Mouse (Mus musculus) forebrain, embryonic 14.5 days (tissue): ENCODE measurements around the gene Garnl3. TPM values are rescaled to one million over a fixed set of nuclear protein-coding genes. Genes with fewer than 3 reads are reported as not detected.

Source experiments
- ATAC-seq: fragments of 200-750 bp; cut with Nextera tagmentation; 2 replicates; pipeline ENCODE4 v1.8.0; 2017; ENCODE audit warnings: mild to moderate bottlenecking, moderate library complexity
- DNase-seq: peaks from one replicate; pipeline ENCODE4 v3.0.0-alpha.2; 2015; ENCODE audit warnings: low spot score
- H3K27ac ChIP-seq: fragments of 300-500 bp; sonication (generic); 2 replicates; pipeline ENCODE4 v1.5.1; 2014; ENCODE audit warnings: low read depth, mild to moderate bottlenecking, control low read depth, low read length, moderate library complexity
- H3K27me3 ChIP-seq: fragments of 300-500 bp; sonication (generic); replicated peaks from 2 replicates; pipeline ENCODE4 v1.6.1; 2014; ENCODE audit warnings: low read length, control low read depth, mixed read lengths; ENCODE audit not compliant: control insufficient read depth, insufficient read depth
- H3K36me3 ChIP-seq: fragments of 300-500 bp; sonication (generic); 2 replicates; pipeline ENCODE4 v1.6.1; 2014; ENCODE audit warnings: low read length, control low read depth; ENCODE audit not compliant: control insufficient read depth, insufficient read depth
- H3K4me1 ChIP-seq: fragments of 300-500 bp; sonication (generic); 2 replicates; pipeline ENCODE4 v1.6.1; 2014; ENCODE audit warnings: antibody characterized with exemption, low read length, control low read depth; ENCODE audit not compliant: control insufficient read depth, insufficient read depth
- H3K4me2 ChIP-seq: fragments of 300-500 bp; sonication (generic); 2 replicates; pipeline ENCODE4 v1.6.1; 2014; ENCODE audit warnings: mild to moderate bottlenecking, control low read depth, low read length
- H3K4me3 ChIP-seq: fragments of 300-500 bp; sonication (generic); 2 replicates; pipeline ENCODE4 v1.5.1; 2014; ENCODE audit warnings: low read depth, low read length, control low read depth
- H3K9ac ChIP-seq: fragments of 300-500 bp; sonication (generic); 2 replicates; pipeline ENCODE4 v1.6.1; 2014; ENCODE audit warnings: mild to moderate bottlenecking, low read length, control low read depth, moderate library complexity
- H3K9me3 ChIP-seq: fragments of 300-500 bp; sonication (generic); replicated peaks from 2 replicates; pipeline ENCODE4 v1.6.1; 2016; ENCODE audit warnings: low read length, control low read depth, mixed read lengths; ENCODE audit not compliant: control insufficient read depth
- WGBS: fragments of 180-500 bp; shearing (Covaris S2); extraction: QIAGEN DNeasy Blood & Tissue Kit; methylation state at CpG from one replicate; pipeline ENCODE4 v1.1.7; 2014; 5-methylcytosine and 5-hydroxymethylcytosine counted together
- polyA plus RNA-seq: library from polyadenylated mRNA; unstranded; fragments of >200 nt; fragmentation: Nextera tagmentation; extraction: Ambion mirVana; gene quantifications from 2 replicates; pipeline ENCODE4 v1.2.1, GENCODE M21; 2014

Gene Garnl3
- polyA plus RNA-seq, 1 experiment from 2014 or later, result 21.3 TPM

DNA sequence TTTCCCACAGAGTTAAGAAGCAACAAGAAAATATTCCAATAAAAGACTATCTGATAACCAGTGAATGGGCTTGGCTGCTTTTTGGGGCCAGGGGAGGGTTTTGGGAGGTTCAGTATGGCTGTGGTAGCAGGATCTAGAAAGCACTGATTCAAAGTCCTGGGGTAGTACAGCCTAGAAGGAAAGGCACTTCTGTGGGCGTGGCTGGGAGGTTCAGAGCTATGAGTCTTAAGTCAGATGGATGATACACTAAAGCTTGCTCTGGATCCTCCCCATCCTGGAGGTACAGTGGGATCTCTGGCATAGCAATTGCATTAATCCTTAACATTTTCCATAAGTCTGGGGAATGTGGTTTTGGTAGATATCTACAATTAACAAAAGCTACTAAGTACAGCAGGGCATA, 167.5 kb downstream of the Garnl3 start:
- ATAC-seq, result no peak
- no peak overlapping the region for H3K4me2 ChIP-seq
- no peak for DNase-seq

DNA sequence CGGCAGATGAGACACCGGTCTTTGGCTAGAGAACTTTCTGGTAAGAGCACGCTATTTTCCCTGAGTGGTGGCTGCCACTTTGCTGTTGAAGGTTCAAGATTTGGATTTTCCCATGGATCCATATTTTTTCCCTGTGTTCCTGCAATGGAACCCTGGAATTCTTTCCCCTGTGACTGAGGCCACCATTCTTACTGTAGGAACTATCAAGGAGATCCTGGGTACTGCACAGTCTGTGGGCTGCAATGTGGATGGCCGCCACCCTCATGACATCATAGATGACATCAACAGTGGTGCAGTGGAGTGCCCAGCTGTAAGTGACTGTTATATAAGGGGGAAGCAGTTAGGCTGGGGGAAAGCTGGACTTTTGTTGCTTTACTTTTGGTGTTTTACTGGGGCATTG, 167.9 kb downstream of the Garnl3 start:
- peaks cover 30% of the 10 kb centered on the region for H3K36me3 ChIP-seq
- H3K27me3 ChIP-seq, result no peaks in the 10 kb centered on the region
- 74% methylated on average over 4 of the region's 4 CpGs for WGBS
- DNase-seq, result no peak
- ATAC-seq, result no peak
- peak overlapping the region; percentile 92; the same call in 1 of the 2 replicates for H3K4me2 ChIP-seq
- peaks cover 20% of the 10 kb centered on the region for H3K4me1 ChIP-seq
- peak overlapping the region; percentile 93; the same call in 1 of the 2 replicates for H3K9ac ChIP-seq
- no peak overlapping the region for H3K27ac ChIP-seq
- no peaks in the 10 kb centered on the region for H3K9me3 ChIP-seq
- no peak overlapping the region for H3K4me3 ChIP-seq

More for the DNA sequence above, 167.5 kb downstream of the Garnl3 start:
- H3K9me3 ChIP-seq, result no peaks in the 10 kb centered on the region
- no peak overlapping the region for H3K27ac ChIP-seq
- peaks cover 30% of the 10 kb centered on the region for H3K36me3 ChIP-seq
- no peaks in the 10 kb centered on the region for H3K27me3 ChIP-seq
- H3K4me1 ChIP-seq, result peaks cover 20% of the 10 kb centered on the region
- WGBS, result 65% methylated on average over 1 of the region's 1 CpGs
- H3K9ac ChIP-seq, result no peak overlapping the region; the same call in 1 of the 2 replicates
- H3K4me3 ChIP-seq, result no peak overlapping the region

DNA sequence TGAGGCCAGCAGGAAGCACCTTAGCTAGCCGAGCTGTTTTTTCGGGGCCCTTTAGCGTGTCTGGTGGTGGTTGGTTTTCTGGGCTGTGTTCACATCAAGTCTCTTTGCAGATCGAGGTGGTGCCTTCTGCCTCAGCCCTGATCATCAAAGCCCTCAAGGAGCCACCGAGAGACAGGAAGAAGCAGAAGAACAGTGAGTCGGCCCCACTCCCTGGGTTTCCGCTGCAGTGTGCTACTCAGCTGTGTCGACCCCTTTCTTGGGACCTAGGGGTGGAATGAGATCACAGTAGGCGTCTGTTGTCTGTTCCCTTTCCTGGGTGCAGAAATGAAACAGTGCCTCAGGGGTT, 168.6 kb downstream of the Garnl3 start:
- no peak overlapping the region for H3K27ac ChIP-seq
- no peaks in the 10 kb centered on the region for H3K27me3 ChIP-seq
- peak overlapping the region; percentile 93 for H3K9ac ChIP-seq
- H3K4me3 ChIP-seq, result peak overlapping the region; percentile 75
- no peak for DNase-seq
- H3K9me3 ChIP-seq, result no peaks in the 10 kb centered on the region
- ATAC-seq, result no peak
- peaks cover 34% of the 10 kb centered on the region for H3K36me3 ChIP-seq
- H3K4me1 ChIP-seq, result peaks cover 20% of the 10 kb centered on the region
- WGBS, result 6% methylated on average over 9 of the region's 9 CpGs
- peak overlapping the region; percentile 92 for H3K4me2 ChIP-seq

DNA sequence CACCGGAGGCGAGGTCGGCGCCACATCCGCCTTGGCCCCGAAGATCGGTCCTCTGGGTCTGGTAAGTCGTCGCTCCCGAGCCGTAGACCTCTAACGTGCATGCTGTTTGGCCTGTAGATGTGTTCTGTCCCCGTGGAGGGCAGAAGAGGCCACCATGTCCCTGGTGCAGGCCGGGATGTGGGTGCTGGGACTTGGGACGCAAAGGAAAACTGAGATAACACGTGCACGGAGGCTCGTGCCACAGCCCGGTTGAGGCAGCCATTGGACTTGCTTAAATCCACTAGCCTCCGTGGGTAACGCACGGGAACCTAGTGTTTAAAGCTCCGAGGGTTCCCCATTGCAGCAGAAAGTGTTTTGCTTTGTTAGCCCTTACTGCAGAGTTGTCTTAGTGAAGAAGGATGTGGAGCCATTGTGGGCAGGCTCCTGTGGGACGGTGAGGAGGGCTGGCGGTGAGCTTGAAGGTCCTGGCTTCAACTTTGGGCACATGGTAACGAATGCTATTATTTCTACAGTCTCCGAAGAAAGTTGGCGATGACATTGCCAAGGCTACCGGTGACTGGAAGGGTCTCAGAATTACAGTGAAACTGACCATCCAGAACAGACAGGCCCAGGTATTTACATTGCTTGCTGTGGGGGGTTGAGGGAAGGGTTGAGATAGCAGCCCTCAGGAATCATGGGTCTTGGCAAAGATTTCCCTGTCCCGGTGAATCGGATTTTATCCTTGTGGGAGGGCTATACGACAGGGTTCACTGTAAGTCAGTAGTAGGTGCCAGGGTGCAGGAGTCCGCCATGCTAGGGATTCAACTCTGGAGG, 169.2 kb downstream of the Garnl3 start:
- DNase-seq (peak; percentile 20), ATAC-seq (no peak)
- H3K4me3 ChIP-seq, result peak overlapping the region; percentile 75
- H3K27me3 ChIP-seq, result no peaks in the 10 kb centered on the region
- no peaks in the 10 kb centered on the region for H3K9me3 ChIP-seq
- H3K4me2 ChIP-seq, result peak overlapping the region; percentile 92
- H3K9ac ChIP-seq, result peak overlapping the region; percentile 93
- peaks cover 36% of the 10 kb centered on the region for H3K36me3 ChIP-seq
- 1% methylated on average over 33 of the region's 33 CpGs for WGBS
- peaks cover 16% of the 10 kb centered on the region for H3K4me1 ChIP-seq
- H3K27ac ChIP-seq, result peak overlapping the region; percentile 74

DNA sequence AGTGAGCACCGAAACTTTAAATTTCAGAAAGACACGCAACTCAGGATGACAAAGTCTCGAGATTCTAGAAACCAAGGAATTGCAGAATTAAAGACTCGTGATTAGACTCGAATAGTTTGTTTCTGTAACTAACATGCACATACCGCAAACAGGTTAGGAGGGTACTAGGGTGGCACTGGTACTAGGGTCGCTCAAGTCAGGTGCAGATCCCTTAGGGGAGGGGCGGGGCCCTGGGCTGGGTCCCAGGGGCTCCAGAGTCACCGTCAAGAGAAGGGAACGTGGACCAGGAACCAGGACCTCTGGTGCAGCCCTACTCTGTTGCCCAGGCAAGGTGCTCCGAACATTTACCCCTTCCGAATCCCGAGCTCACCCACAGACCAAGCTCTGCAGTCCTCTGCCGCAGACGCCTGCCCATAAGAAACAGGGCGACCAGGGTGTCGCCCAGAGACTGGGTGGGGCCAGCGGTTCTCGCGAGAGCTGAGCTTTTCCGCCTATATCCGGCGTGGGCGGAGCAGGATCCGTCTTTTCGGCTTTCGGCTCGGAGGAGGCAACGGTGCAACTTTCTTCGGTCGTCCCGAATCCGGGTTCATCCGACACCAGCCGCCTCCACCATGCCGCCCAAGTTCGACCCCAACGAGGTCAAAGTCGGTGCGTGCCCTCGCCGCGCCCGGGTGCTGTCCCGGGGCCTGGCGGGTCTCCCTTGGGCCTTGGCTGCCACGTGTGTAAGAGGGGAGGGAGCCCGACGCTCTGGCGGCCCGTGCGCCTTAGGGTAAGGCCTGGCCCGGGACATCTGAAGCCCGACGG, 170.1 kb downstream of the Garnl3 start, which contains the start of the genes Rpl12 and Lrsam1:
Rpl12 (plus strand) TSS at position 368 of the 804 bp plus-strand sequence.
Lrsam1 (minus strand) TSS at position 423 of the 804 bp plus-strand sequence.
- Histone ChIP-seq H3K27ac (peak within 1 kb of the TSS; percentile 74), H3K4me1 (peaks cover 16% of the 10 kb centered on the region), H3K36me3 (peaks cover 36% of the 10 kb centered on the region), H3K9ac (peak within 1 kb of the TSS; percentile 93), H3K4me3 (peak within 1 kb of the TSS; percentile 75), H3K27me3 (no peaks in the 10 kb centered on the region), H3K4me2 (peak within 1 kb of the TSS; percentile 92), H3K9me3 (no peaks in the 10 kb centered on the region)
- ATAC-seq (peak; percentile 97), DNase-seq (peak; percentile 97)
- WGBS, result 4% methylated on average over 55 of the region's 55 CpGs

DNA sequence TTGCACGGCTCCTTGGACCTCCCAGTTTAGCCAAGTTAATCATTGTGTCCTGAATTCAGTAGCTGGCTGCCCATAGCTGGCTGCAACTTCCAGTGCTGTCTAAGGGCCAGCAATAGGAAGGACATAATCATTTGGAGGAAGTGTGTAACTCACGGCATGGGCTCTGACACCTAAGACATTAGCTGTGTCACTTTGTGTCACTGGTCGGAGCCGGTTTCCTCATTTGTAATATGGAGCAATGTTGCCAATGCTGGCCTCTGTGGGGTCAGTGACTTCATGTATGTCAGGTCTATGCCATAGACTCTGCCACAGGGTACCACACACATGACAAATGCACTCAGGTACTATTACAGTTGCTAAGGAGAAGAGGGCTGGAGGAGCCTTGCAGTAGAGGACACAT, 171.2 kb downstream of the Garnl3 start:
- peaks cover 14% of the 10 kb centered on the region for H3K4me1 ChIP-seq
- no peak overlapping the region for H3K4me3 ChIP-seq
- no peaks in the 10 kb centered on the region for H3K9me3 ChIP-seq
- peak overlapping the region; percentile 93 for H3K9ac ChIP-seq
- DNase-seq (no peak), ATAC-seq (no peak)
- no peaks in the 10 kb centered on the region for H3K27me3 ChIP-seq
- H3K4me2 ChIP-seq, result peak overlapping the region; percentile 92; the same call in 1 of the 2 replicates
- no peak overlapping the region for H3K27ac ChIP-seq
- whole genome bisulfite sequencing, result 91% methylated on average over 4 of the region's 4 CpGs
- H3K36me3 ChIP-seq, result peaks cover 39% of the 10 kb centered on the region

DNA sequence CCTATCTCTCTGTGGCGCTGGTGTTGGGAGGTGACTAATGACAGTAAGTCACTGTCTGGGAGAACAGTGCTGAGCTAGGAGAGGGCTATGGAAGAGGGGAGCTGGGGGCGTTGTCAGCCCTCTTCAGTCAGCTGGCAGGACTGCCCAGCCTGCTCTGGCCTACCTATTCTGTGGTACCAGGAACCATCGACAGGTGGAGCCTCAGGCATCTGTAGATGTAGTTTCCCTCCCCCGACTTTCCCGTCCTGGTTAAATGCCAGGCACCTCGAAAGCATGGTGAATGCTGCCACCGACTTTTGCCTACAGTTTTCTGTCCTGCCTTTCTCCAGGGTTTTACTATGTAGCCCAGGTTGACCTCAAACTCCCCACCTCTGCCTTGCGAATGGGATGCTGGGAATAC, 174.1 kb downstream of the Garnl3 start:
- Histone ChIP-seq H3K4me3 (no peak overlapping the region), H3K9me3 (no peaks in the 10 kb centered on the region), H3K36me3 (peaks cover 36% of the 10 kb centered on the region), H3K4me2 (no peak overlapping the region), H3K27me3 (no peaks in the 10 kb centered on the region), H3K9ac (no peak overlapping the region), H3K4me1 (peaks cover 8% of the 10 kb centered on the region), H3K27ac (no peak overlapping the region)
- peak; percentile 17 for DNase-seq
- 52% methylated on average over 8 of the region's 8 CpGs for WGBS
- no peak for ATAC-seq

DNA sequence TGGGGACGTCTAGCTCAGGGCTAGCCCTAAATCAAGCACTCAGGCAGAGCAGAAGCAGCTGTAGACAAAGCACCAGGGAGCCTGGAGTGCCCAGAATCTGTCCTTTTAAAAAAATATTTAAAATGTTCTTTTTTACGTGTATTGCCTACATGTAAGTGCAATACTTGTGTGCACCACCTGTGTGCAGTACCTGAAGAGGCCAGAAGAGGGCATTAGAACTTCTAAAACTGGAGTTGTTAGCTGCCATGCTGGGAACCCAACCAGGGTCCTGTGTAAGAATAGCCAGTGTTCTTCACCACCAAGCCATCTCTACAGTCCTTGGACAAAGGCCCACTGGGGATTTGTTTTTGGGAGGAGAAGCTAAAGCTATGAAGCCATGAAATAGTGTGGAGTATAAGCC, 176.9 kb downstream of the Garnl3 start:
- no peak for DNase-seq
- Histone ChIP-seq H3K27ac (no peak overlapping the region), H3K4me1 (no peaks in the 10 kb centered on the region), H3K27me3 (no peaks in the 10 kb centered on the region), H3K36me3 (peaks cover 51% of the 10 kb centered on the region), H3K9me3 (no peaks in the 10 kb centered on the region), H3K4me2 (no peak overlapping the region), H3K9ac (no peak overlapping the region), H3K4me3 (no peak overlapping the region)
- WGBS, result 87% methylated on average over 2 of the region's 2 CpGs
- no peak for ATAC-seq
